Mouse (Mus musculus): ENCODE measurements around the gene Cat. TPM values are rescaled to one million over a fixed set of nuclear protein-coding genes. Genes with fewer than 3 reads are reported as not detected.

The Cat gene
- polyA plus RNA-seq, 1 experiment from 2014 or later, result 89.9 TPM

- Histone ChIP-seq H3K4me3 (ENCODE audit: low read depth, low read length) (no peak overlapping the region), H3K27me3 (replicated peaks; ENCODE audit: control insufficient read depth, insufficient read depth, low read length) (no peaks in the 10 kb centered on the region), H3K4me1 (ENCODE audit: control insufficient read depth, insufficient read depth, low read length) (peaks cover 10% of the 10 kb centered on the region), H3K36me3 (ENCODE audit: control insufficient read depth, insufficient read depth, low read length) (no peaks in the 10 kb centered on the region), H3K9ac (ENCODE audit: low read depth, low read length) (no peak overlapping the region), H3K4me2 (ENCODE audit: low read depth, low read length) (no peak overlapping the region), H3K9me3 (ENCODE audit: control insufficient read depth, low read length) (no peaks in the 10 kb centered on the region), H3K27ac (replicated peaks; ENCODE audit: low read depth, low read length) (no peak overlapping the region)
- 80% methylated on average over 11 of the region's 11 CpGs for WGBS
- DNase-seq (ENCODE audit: low spot score), result no peak
- no peak for ATAC-seq (ENCODE audit: low read depth)
Observed at GRCm38 (mm10) chr2:103481314-103482231, 3.4 kb downstream of the Cat start.

DNA sequence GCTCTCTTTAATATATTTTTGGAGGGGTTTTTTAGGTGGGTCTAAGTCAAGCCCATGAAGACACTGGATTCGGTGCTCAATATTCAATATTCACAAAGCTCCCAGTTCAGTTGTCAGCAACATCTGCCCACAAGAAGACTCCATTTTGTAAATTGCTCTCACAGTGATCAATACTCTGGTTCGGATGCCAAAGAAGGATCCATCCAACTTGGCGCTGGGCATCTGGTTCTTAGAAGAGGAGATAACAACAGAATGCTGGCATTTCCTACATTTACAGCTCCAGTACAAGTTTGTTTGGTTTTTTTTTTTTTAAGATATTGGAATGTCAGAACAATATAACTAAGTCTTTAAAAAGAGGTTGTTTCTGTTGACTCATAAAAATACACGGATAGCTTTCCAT is 4.1 kb downstream of the Cat start:
- ATAC-seq (ENCODE audit: low read depth) (no peak), DNase-seq (ENCODE audit: low spot score) (no peak)
- Histone ChIP-seq H3K36me3 (ENCODE audit: control insufficient read depth, insufficient read depth, low read length) (peaks cover under 1% of the 10 kb centered on the region; the same call in 1 of the 2 replicates), H3K4me3 (ENCODE audit: low read depth, low read length) (no peak overlapping the region), H3K9ac (ENCODE audit: low read depth, low read length) (no peak overlapping the region), H3K27me3 (replicated peaks; ENCODE audit: control insufficient read depth, insufficient read depth, low read length) (no peaks in the 10 kb centered on the region), H3K4me2 (ENCODE audit: low read depth, low read length) (no peak overlapping the region), H3K27ac (replicated peaks; ENCODE audit: low read depth, low read length) (no peak overlapping the region), H3K4me1 (ENCODE audit: control insufficient read depth, insufficient read depth, low read length) (peaks cover 10% of the 10 kb centered on the region), H3K9me3 (ENCODE audit: control insufficient read depth, low read length) (no peaks in the 10 kb centered on the region)
- 96% methylated on average over 4 of the region's 4 CpGs for WGBS

DNA sequence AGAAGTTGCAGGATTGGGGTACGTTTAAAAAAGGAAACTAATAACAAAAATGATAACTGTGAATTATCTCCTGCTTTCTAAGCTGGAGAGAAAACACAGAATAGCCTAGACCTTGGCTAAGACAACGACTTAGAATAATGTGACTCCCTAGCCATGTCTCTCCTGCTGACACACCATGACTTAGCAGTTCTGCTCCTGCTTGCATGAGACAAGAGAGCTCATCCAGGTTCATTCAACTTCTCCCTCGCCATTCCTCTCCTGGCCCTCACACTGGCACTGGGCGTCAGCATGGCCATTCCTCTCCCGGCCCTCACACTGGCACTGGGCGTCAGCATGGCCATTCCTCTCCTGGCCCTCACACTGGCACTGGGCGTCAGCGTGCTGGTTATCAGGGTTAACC is 4.7 kb downstream of the Cat start:
- Histone ChIP-seq H3K27ac (replicated peaks; ENCODE audit: low read depth, low read length) (no peak overlapping the region), H3K9ac (ENCODE audit: low read depth, low read length) (no peak overlapping the region), H3K4me1 (ENCODE audit: control insufficient read depth, insufficient read depth, low read length) (peaks cover 10% of the 10 kb centered on the region), H3K9me3 (ENCODE audit: control insufficient read depth, low read length) (no peaks in the 10 kb centered on the region), H3K36me3 (ENCODE audit: control insufficient read depth, insufficient read depth, low read length) (peaks cover 7% of the 10 kb centered on the region; the same call in 1 of the 2 replicates), H3K27me3 (replicated peaks; ENCODE audit: control insufficient read depth, insufficient read depth, low read length) (no peaks in the 10 kb centered on the region), H3K4me2 (ENCODE audit: low read depth, low read length) (no peak overlapping the region), H3K4me3 (ENCODE audit: low read depth, low read length) (no peak overlapping the region)
- WGBS, result 86% methylated on average over 8 of the region's 8 CpGs
- ATAC-seq (ENCODE audit: low read depth), result no peak
- DNase-seq (ENCODE audit: low spot score), result no peak

GRCm38 (mm10) chr2:103478326-103478725 is 6.6 kb downstream of the Cat start:
- H3K4me3 ChIP-seq (ENCODE audit: low read depth, low read length), result no peak overlapping the region
- H3K27me3 ChIP-seq (replicated peaks; ENCODE audit: control insufficient read depth, insufficient read depth, low read length), result no peaks in the 10 kb centered on the region
- no peak overlapping the region for H3K27ac ChIP-seq (replicated peaks; ENCODE audit: low read depth, low read length)
- no peak overlapping the region for H3K4me2 ChIP-seq (ENCODE audit: low read depth, low read length)
- H3K9ac ChIP-seq (ENCODE audit: low read depth, low read length), result no peak overlapping the region
- H3K36me3 ChIP-seq (ENCODE audit: control insufficient read depth, insufficient read depth, low read length), result peaks cover 26% of the 10 kb centered on the region
- DNase-seq (ENCODE audit: low spot score) (no peak), ATAC-seq (ENCODE audit: low read depth) (no peak)
- WGBS, result 94% methylated on average over 3 of the region's 3 CpGs
- H3K4me1 ChIP-seq (ENCODE audit: control insufficient read depth, insufficient read depth, low read length), result 0 out of 2 replicates have a peak, but pooled peaks cover under 1% of the 10 kb centered on the region
- H3K9me3 ChIP-seq (ENCODE audit: control insufficient read depth, low read length), result no peaks in the 10 kb centered on the region

GRCm38 (mm10) chr2:103477456-103477855 is 7.5 kb downstream of the Cat start:
- no peaks in the 10 kb centered on the region for H3K27me3 ChIP-seq (replicated peaks; ENCODE audit: control insufficient read depth, insufficient read depth, low read length)
- no peak overlapping the region for H3K9ac ChIP-seq (ENCODE audit: low read depth, low read length)
- no peak overlapping the region for H3K4me2 ChIP-seq (ENCODE audit: low read depth, low read length)
- H3K4me3 ChIP-seq (ENCODE audit: low read depth, low read length), result no peak overlapping the region
- no peaks in the 10 kb centered on the region for H3K9me3 ChIP-seq (ENCODE audit: control insufficient read depth, low read length)
- no peaks in the 10 kb centered on the region for H3K4me1 ChIP-seq (ENCODE audit: control insufficient read depth, insufficient read depth, low read length)
- peaks cover 34% of the 10 kb centered on the region for H3K36me3 ChIP-seq (ENCODE audit: control insufficient read depth, insufficient read depth, low read length)
- DNase-seq (ENCODE audit: low spot score) (no peak), ATAC-seq (ENCODE audit: low read depth) (no peak)
- WGBS, result 61% methylated on average over 4 of the region's 4 CpGs
- no peak overlapping the region for H3K27ac ChIP-seq (replicated peaks; ENCODE audit: low read depth, low read length)

DNA sequence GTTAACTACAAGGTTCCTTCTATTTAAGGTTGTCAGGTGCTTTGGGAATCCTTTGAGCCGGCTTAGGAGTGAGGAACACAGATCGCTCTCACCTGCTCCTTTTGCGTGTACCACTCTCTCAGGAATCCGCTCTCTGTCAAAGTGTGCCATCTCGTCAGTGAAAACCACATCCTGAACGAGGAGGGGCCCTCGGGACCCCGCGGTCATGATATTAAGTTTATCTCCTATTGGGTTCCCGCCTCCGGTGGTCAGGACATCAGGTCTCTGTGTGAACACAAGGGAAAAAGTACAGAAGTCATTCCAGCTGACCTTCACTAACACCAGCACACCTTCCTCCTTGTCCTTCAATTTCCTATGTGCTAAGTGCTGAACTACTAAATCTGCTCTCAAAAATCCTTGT is 8.3 kb downstream of the Cat start:
- H3K9ac ChIP-seq (ENCODE audit: low read depth, low read length), result no peak overlapping the region
- 88% methylated on average over 11 of the region's 11 CpGs for WGBS

GRCm38 (mm10) chr2:103476180-103476579 is 8.8 kb downstream of the Cat start:
- Histone ChIP-seq H3K9me3 (ENCODE audit: control insufficient read depth, low read length) (no peaks in the 10 kb centered on the region), H3K4me2 (ENCODE audit: low read depth, low read length) (no peak overlapping the region), H3K27me3 (replicated peaks; ENCODE audit: control insufficient read depth, insufficient read depth, low read length) (no peaks in the 10 kb centered on the region), H3K27ac (replicated peaks; ENCODE audit: low read depth, low read length) (no peak overlapping the region), H3K9ac (ENCODE audit: low read depth, low read length) (no peak overlapping the region), H3K36me3 (ENCODE audit: control insufficient read depth, insufficient read depth, low read length) (peaks cover 45% of the 10 kb centered on the region), H3K4me3 (ENCODE audit: low read depth, low read length) (no peak overlapping the region), H3K4me1 (ENCODE audit: control insufficient read depth, insufficient read depth, low read length) (no peaks in the 10 kb centered on the region)
- ATAC-seq (ENCODE audit: low read depth) (no peak), DNase-seq (ENCODE audit: low spot score) (no peak)
- WGBS, result 91% methylated on average over 2 of the region's 2 CpGs

More for the DNA sequence above, 8.3 kb downstream of the Cat start:
- H3K9me3 ChIP-seq (ENCODE audit: control insufficient read depth, low read length), result no peaks in the 10 kb centered on the region
- peaks cover 40% of the 10 kb centered on the region for H3K36me3 ChIP-seq (ENCODE audit: control insufficient read depth, insufficient read depth, low read length)
- no peak overlapping the region for H3K27ac ChIP-seq (replicated peaks; ENCODE audit: low read depth, low read length)
- H3K4me2 ChIP-seq (ENCODE audit: low read depth, low read length), result no peak overlapping the region
- DNase-seq (ENCODE audit: low spot score) (no peak), ATAC-seq (ENCODE audit: low read depth) (no peak)
- no peaks in the 10 kb centered on the region for H3K4me1 ChIP-seq (ENCODE audit: control insufficient read depth, insufficient read depth, low read length)
- no peak overlapping the region for H3K4me3 ChIP-seq (ENCODE audit: low read depth, low read length)
- H3K27me3 ChIP-seq (replicated peaks; ENCODE audit: control insufficient read depth, insufficient read depth, low read length), result no peaks in the 10 kb centered on the region

DNA sequence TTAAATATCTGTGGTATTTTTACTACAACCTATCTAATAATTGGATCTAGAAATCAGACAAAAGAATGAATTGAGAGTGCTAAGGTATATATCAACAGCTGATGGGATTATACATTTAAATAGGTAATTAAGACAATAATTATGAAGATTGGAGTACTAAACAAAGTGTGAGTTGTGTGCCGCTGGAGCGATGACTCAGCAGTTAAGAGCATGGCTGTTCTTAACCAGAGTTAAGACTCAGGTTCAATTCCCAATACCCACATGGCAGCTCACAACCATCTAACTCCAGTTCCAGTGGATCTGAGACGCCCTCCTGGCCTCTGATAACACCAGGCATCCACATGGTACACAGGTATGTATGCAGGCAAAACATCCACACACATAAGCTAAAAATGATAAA is 11.6 kb downstream of the Cat start:
- H3K4me2 ChIP-seq (ENCODE audit: low read depth, low read length), result no peak overlapping the region
- no peaks in the 10 kb centered on the region for H3K27me3 ChIP-seq (replicated peaks; ENCODE audit: control insufficient read depth, insufficient read depth, low read length)
- H3K4me3 ChIP-seq (ENCODE audit: low read depth, low read length), result no peak overlapping the region
- no peaks in the 10 kb centered on the region for H3K4me1 ChIP-seq (ENCODE audit: control insufficient read depth, insufficient read depth, low read length)
- H3K9ac ChIP-seq (ENCODE audit: low read depth, low read length), result no peak overlapping the region
- DNase-seq (ENCODE audit: low spot score), result no peak
- H3K9me3 ChIP-seq (ENCODE audit: control insufficient read depth, low read length), result no peaks in the 10 kb centered on the region
- H3K27ac ChIP-seq (replicated peaks; ENCODE audit: low read depth, low read length), result no peak overlapping the region
- peaks cover 66% of the 10 kb centered on the region for H3K36me3 ChIP-seq (ENCODE audit: control insufficient read depth, insufficient read depth, low read length)
- no peak for ATAC-seq (ENCODE audit: low read depth)
- WGBS, result 88% methylated on average over 3 of the region's 3 CpGs

Data from embryonic facial prominence, embryonic 14.5 days (tissue).